Mouse (Mus musculus): ENCODE data around the gene Nrde2. TPM values are rescaled to one million over a fixed set of nuclear protein-coding genes. Genes with fewer than 3 reads are reported as not detected.
A peak's percentile ranks its signal among the peaks of the same experiment; 100 is the strongest.

Gene Nrde2
- total RNA-seq, 2 experiments from 2014 or later = 14.4 to 14.8 TPM

DNA sequence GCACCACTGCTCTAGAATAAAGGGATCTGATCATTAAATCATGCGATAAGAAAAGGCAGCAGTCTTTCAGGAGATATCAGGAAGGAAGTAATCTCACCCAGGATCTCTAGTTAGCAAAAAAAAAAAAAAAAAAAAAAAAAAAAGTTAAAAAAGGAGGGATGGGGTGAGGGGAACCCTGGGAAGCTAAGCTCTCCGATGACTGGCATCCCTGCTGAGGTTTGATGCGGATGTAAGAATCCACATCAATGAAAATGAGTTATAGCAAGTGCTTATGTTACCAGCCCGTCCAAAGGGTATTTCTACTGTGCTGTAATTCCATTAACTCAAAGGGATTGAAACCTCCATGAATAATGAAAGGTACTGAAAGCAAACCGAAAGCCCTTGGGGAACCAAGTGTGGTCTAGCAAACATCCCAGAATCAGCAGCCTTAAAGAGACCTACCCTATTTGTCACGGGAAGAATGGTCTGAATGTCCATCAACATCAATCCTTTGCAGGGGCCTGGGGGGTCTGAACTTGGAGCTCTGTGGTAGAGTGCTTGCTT is 19.5 kb upstream of the Nrde2 start:
- no peak for DNase-seq

DNA sequence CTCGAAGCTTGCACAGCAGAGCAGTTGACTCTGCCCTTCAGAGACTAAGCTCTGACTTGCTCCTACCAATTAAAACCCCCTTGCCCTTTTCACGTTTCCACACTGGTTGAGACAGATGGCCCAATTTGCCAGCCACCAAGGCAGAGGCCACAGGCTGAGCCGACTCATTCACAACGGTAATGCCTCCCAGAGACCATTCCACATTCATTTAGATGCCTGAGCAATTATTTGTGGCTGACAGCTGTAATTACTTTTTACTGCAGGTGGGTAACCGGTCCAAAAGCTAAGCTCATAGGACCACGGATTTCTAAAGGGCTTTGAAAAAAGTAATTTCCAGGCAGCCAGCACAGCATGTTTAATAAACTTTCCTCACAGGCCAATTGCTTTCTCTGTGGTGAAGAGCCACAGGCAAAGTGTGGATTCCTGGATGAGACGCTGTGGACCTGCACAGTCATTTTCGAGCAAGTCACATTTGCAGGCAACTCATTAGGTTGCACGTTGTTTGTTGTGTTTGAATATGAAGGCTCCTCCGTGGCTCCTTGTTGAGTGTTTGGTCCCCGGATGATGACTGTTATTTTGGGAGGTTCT is 17.1 kb upstream of the Nrde2 start:
- DNase-seq = no peak

DNA sequence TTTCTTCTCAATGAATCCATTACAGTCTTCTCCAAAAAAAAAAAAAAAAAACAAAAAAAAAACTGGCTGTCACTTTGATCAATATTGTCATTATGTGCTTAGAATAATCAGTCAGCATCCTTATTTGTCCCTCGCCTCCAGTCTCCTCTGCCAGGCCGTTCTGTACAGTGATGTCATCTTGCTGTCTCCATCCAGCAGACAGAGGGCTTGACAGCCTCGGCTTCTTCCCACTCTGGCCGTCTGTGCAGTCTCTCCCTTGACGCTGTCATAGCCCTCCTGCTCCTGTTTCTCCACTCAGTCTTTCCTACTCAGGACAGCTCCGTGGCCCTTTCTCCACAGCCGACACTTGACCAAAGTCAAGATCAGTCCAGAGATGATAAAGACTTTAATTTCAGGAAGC is 13.0 kb upstream of the Nrde2 start:
- no peak for DNase-seq

DNA sequence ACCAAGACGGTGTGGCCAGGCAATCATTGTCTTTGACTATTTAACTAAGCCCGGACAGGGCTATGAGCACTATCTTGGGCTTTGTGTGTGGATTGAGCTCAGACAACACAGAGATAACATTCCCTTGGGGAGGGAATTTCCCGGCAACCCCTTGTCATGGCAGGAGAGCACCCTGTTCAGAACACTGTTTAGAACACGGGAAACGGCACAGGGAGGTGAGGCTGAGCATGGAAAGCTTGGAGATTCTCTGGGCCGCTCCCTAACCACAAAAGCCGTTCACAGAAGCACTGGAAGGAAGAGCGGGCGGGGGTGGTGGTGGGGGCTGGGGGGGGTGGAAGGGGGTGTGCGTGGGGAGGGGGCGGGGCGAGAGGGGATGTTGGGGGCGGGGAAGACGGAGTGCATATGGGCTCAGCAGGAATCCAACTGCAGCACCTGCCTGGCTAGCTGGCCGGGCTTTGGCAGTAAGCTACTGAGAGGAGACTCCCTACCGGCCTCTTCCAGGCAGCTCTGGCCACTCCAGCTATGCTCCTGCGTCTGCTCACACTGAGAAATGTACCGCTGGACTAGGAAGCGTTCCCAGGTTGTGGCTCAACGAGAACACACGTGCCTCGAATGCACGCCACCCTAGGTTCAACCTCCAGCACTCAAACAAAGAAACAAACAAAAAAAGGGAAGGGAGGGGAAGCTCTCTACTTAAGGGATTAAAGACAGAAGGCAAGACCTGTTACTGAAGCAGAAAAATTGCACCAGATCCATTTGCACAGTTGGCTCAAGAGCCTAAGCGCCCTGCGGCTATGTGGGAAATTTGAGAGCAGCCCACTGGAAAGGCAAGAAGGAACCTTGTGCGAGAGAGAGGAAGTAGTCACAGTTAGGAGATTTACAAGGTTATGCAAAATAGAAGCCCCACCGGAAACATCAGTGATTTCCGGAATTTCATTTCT is 8.7 kb upstream of the Nrde2 start:
- DNase-seq = peak; percentile 25

DNA sequence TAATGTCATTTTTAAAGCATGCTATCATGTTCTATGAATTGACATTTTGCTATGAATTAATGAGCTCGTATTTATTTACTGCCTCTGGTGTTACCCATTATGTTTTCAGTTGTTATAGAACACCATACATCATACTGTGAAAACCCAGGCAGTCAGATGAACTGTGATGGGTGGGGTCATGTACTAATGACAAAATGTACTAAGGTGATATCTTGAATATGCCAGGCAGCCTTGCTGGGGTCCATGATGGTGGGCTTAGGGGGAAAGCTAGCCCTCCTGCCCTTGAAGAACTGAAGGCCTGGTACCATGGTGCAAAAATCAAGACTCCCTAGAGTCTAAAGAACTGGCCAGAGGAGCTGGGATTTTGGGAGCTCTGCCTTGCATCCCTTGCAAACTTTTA is 8.0 kb upstream of the Nrde2 start:
- no peak for DNase-seq

DNA sequence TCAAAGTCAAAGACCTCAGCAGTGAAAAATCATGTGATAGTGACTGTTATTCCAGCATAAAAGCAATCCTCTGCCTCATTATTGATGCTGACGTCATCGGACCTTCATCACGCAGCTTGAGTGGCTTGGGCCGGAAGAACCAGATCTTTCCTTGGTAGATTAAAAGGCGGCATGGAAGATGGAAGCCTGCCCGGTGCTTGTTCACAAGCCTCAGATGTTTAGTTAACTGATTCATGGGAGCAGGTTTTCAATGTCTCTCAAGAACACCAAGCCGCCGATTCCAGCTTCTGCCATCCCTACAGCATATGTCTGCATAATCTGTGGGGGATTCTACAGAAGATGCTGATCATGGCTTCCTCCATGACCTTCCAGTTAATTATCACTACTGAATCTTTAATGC is 7.5 kb upstream of the Nrde2 start:
- no peak for DNase-seq

DNA sequence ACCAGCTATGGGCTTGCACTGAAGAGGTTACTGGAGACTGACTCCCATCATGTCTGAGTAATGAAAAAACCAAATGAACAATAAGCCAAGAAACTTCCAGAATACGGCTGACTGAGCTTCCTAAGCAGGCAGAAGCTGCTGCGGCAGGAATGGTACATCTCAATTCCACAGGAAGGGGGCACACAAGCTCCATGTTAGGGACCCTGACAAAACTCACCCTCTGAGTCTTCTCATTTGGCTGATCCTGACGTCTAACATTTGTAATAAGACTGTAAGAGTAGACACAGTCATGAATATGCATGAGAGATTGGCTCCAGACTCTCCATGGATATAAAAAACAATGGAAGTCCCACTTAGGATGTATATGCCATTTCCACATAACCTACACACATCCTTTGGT is 6.7 kb upstream of the Nrde2 start:
- DNase-seq = peak; percentile 61

DNA sequence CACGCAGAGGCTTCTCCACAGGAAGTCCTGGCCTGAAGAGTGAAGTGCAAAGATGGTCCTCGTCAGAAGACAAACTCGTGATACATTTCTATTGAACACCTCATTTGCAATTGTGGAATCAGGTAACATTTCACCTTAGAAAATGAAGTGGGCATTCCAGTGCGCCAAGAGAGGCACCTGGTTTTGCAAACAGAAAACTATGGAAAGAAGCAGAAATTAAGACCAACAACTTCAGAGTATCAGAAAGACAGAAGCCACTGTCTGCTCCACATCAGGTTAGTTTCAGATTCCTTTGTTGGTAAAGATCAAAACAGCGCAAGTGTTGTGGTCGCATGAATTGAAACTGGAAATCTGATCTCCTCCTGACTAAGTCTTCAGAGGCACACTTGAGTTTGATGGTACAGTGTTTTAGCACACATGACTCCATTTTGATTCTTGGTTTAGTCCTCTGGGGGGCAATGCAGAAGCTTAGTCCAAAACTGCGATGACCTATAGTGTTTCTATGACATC is 5.6 kb upstream of the Nrde2 start:
- DNase-seq = no peak

DNA sequence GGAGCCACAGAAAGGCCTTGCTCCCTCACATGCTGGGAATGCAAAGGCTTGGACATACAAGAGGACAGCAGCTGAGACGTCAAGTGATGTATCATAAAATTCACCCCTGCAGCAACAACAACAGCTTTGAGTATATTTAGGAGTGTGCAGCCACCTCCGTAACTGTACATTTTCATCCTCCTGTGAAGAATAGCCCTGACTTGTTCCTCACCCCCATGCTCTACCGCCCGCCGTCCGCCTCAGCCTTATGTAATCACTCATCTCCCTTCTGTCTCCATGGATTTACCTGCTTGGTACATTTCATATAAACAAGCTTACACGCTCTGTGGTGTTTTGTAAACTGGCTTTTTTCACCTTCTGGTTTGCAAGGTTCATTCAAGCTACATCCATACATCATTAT is 7.0 kb downstream of the Nrde2 start:
- DNase-seq = no peak

DNA sequence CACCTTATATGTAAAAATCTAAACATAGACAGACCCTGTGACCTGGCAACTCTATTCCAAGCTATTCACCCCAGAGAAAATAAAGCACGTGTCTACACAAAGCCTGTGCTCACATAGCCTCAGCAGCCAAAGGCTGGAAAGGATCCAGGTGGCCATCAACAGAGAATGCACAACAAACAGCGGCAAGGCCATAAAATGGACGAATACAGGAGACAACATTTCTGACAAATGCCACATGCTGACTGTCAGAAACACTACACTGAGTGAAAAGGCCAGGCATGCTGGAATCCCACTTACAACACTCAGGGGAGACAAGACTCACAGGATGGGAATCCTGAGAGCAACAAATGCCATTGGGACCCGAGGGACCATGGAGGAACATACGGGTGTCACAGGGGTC is 15.2 kb downstream of the Nrde2 start:
- peak; percentile 44 for DNase-seq

DNA sequence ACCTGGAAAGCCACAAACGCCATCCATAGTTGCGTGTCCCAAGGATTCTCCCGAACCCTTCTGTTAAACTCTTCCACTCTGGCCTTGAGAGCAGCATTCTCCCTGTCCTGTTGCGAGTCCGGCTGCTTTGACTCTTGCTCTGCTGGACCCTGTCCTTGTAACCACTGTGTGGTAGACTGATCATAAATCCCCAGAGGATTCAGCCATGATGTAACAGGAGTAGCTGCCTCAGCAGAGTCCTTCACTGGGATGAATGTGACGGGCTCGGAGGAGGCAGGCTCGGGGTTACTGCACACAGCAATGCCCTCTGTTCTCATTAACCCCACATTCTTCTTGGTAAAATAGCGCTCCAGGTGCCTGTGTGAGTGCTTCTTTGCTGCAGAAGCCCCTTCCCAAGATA is 15.7 kb downstream of the Nrde2 start:
- DNase-seq = no peak

DNA sequence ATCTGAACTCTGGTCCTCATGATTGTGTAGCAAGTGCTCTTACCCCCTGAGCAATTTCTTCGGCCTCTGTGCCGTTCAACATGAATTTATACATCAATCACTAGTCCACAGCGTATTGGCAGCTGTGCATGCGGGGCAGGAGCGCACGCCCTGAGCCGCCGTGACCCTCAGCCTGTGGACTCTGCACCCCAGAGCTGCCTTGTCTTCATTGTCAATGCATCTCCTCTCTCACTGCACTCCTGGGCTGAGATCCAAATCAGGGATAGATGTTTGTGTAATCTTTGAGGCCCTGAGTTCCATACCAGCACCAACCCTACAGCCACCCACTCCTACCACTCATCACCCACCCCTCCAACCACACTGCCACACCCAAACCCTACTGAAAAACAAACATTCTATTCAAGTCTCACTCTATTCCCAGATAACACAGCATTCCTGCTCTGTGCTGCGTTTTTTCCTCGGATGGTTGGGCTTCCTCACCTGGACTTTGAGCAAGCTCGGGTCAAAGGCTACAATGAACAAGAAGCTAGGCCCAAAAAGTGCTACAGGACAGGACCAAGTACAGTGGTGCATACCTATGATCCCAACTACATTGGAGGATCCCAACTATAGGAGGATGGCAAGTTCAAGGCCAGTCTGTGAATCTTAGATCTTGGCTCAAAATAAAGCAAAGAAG is 16.5 kb downstream of the Nrde2 start:
- no peak for DNase-seq

DNA sequence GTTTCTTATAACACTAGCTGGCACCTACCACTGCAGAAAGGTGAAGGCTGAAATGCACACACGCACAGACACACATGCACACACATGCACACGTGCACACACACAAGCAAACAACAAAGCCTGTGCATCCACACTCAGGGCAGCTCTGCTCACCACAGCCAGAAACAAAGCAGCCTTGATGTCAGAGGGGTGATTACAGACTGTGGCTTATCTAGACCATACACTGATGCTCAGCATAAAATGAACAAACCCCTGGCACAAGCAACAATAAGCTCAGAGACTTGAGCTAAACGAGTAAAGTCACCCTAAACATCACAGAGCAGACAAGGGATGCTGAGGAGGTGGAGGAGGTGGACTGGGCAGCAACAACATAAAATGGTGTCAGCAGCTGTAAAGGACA is 24.3 kb downstream of the Nrde2 start:
- DNase-seq = no peak

DNA sequence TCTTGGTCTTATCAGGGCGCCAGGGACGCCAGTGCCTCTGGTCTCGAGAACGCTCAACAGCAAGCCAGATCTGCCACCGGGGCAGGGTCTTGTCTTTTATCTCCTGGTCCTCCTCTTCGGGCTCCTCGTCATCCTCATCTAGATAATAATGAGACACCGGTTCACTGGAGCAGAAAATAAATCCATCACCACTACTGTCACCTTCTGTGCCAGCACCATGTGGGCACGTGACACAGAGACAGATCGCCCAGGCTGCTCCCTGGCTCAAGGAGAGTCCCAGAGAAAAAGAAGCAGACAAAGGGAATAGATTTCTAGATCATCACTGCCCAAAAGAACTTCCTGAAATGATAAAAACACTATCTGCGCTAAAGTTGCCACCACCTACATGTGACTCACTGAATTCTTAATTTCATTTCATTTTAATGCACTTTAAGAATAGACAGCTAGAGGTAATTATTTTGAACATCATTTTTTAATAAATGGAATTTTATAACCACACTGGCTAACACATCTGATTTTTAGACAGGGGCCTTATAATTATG is 25.0 kb downstream of the Nrde2 start:
- DNase-seq = no peak

DNA sequence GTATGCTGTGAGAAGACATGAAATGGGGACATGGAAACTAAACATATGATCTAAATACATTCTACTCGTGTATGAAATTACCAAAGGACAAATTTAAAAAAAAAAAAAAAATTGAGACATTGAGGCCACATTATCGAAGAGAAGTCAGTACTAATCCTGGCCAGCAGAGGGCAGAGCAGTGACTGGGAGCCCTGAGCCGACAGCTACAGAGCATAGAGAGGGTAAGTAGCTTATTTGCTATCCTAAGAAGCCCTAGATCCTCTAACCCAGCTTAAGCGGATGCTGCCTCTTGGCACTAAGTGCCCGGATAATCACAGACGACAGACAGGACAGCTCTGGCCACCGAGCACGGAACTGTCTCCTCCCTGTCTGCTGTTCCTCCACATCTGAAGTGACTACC is 27.8 kb downstream of the Nrde2 start:
- peak; percentile 84 for DNase-seq

DNA sequence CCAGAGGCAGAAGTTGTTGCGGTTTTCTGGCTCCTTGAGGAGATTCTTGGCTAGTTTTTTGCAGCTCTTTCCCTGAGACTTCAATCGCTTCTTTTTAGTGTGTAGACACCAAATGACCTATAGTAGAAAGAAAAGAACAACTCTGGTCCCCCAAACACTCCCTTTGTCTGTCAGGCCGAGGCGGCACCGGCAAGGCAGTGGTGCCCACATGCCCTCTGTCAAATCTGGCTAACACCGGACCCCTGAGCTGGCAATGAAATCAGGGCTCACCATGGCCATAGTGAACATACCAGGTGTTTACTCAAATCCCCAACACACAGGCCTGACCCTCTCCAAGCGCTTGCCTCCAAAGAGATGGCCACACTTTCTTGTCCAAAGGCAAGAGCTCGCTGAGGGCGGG is 28.3 kb downstream of the Nrde2 start:
- no peak for DNase-seq

DNA sequence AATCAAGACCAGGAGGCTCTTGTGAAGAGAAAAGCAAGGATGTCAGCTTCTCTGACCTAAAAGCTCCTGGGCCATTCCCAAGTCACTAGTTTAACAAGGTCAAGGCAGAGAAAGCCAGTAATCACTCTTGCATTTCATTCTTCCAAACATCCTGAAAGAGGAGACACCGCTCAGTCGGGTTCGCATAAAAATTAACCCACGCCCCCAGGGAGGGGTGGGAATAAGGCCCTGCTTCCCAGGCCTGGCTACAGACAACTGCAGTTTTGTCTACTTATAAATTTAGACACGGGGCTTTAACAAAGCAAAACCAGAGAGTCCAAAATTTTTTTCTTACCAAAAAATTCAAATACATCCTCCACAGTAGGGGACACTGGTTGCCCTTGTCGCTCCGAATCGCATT is 30.5 kb downstream of the Nrde2 start:
- no peak for DNase-seq

DNA sequence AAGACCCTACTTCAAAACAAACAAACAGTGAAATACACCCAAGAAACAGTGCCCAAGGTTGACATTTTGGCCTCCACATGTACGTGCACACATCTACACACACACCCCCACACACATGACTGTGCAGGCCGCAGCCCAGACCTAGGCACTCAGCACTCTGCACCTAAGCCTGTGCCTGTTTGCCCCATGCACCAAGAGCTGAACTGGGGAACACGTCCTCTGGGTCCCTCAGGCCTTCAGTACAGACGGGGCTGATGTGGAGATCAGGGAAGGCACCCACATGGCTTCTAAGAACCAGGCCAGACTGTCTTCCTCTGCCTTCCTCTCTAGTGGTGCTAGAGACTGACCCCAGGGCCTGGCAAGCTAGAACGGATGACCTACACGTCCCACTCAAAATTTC is 30.9 kb downstream of the Nrde2 start:
- no peak for DNase-seq

DNA sequence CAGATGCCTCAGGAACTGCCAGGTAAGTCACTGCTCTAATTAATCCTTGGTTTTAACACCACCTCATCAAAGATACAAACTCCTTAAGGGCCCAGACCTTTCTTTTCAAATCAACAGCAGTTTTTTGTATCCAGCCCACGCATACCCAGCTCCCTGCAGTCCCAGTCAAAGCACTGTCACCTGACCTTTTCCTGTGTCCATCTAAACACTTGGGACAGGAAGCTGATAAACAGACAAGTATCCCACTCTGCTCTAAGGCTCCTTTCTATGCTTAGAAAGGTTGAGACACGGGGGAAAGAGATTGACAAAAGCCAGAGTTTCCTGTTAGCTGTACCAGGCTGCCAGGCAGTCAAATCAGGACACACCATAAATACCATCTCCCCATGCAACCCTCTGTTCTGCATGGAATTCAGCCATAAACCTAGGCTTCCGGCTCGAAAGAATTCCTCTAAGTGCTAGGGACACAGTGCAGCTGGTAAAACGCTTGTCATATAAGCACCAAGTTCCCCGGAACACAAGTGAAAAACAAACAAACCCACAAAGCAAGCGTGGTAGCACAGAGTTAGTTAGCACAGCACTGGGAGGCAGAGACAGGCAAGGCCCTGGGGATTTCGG is 31.5 kb downstream of the Nrde2 start:
- DNase-seq = peak; percentile 28

DNA sequence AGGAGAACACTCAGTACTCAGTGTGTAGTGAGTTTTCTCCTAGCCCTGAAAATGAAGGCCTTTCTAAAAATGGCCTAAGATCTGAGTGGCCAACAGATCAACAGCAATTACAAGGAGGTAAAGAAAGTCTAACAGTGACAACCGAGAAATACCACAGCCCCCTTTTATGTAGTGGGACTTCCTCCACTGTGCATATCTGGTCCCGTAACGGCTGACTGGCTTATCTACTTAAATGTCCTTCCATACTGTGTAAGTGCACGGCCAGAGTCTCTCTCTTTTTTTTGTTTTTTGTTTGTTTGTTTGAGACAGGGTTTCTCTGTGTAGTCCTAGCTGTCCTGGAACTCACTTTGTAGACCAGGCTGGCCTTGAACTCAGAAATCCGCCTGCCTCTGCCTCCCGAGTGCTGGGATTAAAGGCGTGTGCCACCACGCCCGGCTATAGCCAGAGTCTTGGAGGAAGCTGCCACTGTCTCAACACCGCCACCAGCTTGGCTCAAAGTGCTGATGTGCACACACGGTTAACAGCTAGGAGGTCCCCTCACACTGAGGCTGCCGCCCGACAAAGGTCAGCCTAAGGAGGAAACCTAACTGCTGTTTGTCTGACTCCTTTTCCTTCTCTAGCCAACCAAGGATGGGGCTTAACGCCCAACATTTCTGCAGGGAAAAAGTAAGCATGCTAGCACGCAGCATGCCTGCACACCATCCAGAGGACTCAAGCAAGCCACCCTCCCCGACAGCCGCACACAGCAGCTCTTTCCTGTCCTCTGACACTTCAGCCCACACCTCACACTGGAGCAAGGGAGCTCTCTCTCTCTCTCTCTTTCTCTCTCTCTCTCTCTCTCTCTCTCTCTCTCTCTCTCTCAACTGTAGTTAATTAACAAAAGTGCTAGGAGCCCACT is 32.2 kb downstream of the Nrde2 start:
- peak; percentile 41 for DNase-seq

All from heart, postnatal 4 days (tissue).